Mouse (Mus musculus): ENCODE results near the gene Msrb1. TPM values are rescaled to one million over a fixed set of nuclear protein-coding genes. Genes with fewer than 3 reads are reported as not detected.

Msrb1 gene
- 28.7 and 30.3 TPM in 2 replicates for polyA plus RNA-seq (2014; fragmentation: Nextera tagmentation; extraction: Ambion mirVana)

GRCm38 (mm10) chr17:24736330-24737051, at the start of gene Msrb1:
Msrb1 (plus strand) TSS chr17:24736642.
- Histone ChIP-seq H3K9me3 (ENCODE audit: control insufficient read depth, low read length) (no peaks in the 10 kb centered on the region), H3K27ac (replicated peaks; ENCODE audit: low read depth, low read length) (peak within 1 kb of the TSS; percentile 65; the same call in 1 of the 2 replicates), H3K36me3 (ENCODE audit: control insufficient read depth, insufficient read depth, low read length) (0 out of 2 replicates have a peak, but pooled peaks cover 10% of the 10 kb centered on the region), H3K4me3 (ENCODE audit: low read depth, low read length) (peak within 1 kb of the TSS; percentile 61), H3K9ac (ENCODE audit: low read depth, low read length) (peak within 1 kb of the TSS; percentile 66), H3K27me3 (replicated peaks; ENCODE audit: control insufficient read depth, insufficient read depth, low read length) (no peaks in the 10 kb centered on the region), H3K4me1 (ENCODE audit: control insufficient read depth, insufficient read depth, low read length) (peaks cover 10% of the 10 kb centered on the region), H3K4me2 (ENCODE audit: low read depth, low read length) (peak within 1 kb of the TSS; percentile 90)
- 2% methylated on average over 27 of the region's 29 CpGs for WGBS
- peak; percentile 100 for DNase-seq (ENCODE audit: low spot score)
- ATAC-seq (ENCODE audit: low read depth) = peak; percentile 97

- Histone ChIP-seq H3K4me1 (ENCODE audit: control insufficient read depth, insufficient read depth, low read length) (peaks cover 9% of the 10 kb centered on the region), H3K9me3 (ENCODE audit: control insufficient read depth, low read length) (no peaks in the 10 kb centered on the region), H3K27ac (replicated peaks; ENCODE audit: low read depth, low read length) (no peak overlapping the region), H3K4me2 (ENCODE audit: low read depth, low read length) (peak overlapping the region; percentile 54), H3K4me3 (ENCODE audit: low read depth, low read length) (peak overlapping the region; percentile 32), H3K9ac (ENCODE audit: low read depth, low read length) (peak overlapping the region; percentile 34), H3K27me3 (replicated peaks; ENCODE audit: control insufficient read depth, insufficient read depth, low read length) (peaks cover 40% of the 10 kb centered on the region), H3K36me3 (ENCODE audit: control insufficient read depth, insufficient read depth, low read length) (peaks cover 9% of the 10 kb centered on the region)
- no peak for DNase-seq (ENCODE audit: low spot score)
- peak; percentile 45 for ATAC-seq (ENCODE audit: low read depth)
- WGBS = 2% methylated on average over 24 of the region's 25 CpGs
Measured at GRCm38 (mm10) chr17:24687146-24687595, 49.3 kb upstream of the Msrb1 start.

- DNase-seq (ENCODE audit: low spot score) = no peak
- WGBS = 18% methylated on average over 23 of the region's 23 CpGs
Measured at GRCm38 (mm10) chr17:24687599-24687998, 48.8 kb upstream of the Msrb1 start.

GRCm38 (mm10) chr17:24689251-24690081, 47.0 kb upstream of the Msrb1 start, which contains the start of gene Syngr3:
Syngr3 (minus strand) TSS chr17:24689955.
- Histone ChIP-seq H3K4me3 (ENCODE audit: low read depth, low read length) (peak within 1 kb of the TSS; percentile 55), H3K9ac (ENCODE audit: low read depth, low read length) (peak within 1 kb of the TSS; percentile 69), H3K4me1 (ENCODE audit: control insufficient read depth, insufficient read depth, low read length) (peaks cover 9% of the 10 kb centered on the region), H3K27me3 (replicated peaks; ENCODE audit: control insufficient read depth, insufficient read depth, low read length) (peaks cover 40% of the 10 kb centered on the region), H3K9me3 (ENCODE audit: control insufficient read depth, low read length) (no peaks in the 10 kb centered on the region), H3K4me2 (ENCODE audit: low read depth, low read length) (peak within 1 kb of the TSS; percentile 92), H3K36me3 (ENCODE audit: control insufficient read depth, insufficient read depth, low read length) (peaks cover 19% of the 10 kb centered on the region), H3K27ac (replicated peaks; ENCODE audit: low read depth, low read length) (no peak within 1 kb of the TSS)
- WGBS = under 1% methylated on average over 37 of the region's 55 CpGs
- ATAC-seq (ENCODE audit: low read depth) = peak; percentile 15; the same call in 1 of the 2 replicates
- DNase-seq (ENCODE audit: low spot score) = no peak

More at GRCm38 (mm10) chr17:24687599-24687998, 48.8 kb upstream of the Msrb1 start:
- Histone ChIP-seq H3K4me2 (ENCODE audit: low read depth, low read length) (peak overlapping the region; percentile 54), H3K4me1 (ENCODE audit: control insufficient read depth, insufficient read depth, low read length) (peaks cover 9% of the 10 kb centered on the region), H3K4me3 (ENCODE audit: low read depth, low read length) (peak overlapping the region; percentile 32), H3K9me3 (ENCODE audit: control insufficient read depth, low read length) (no peaks in the 10 kb centered on the region), H3K27me3 (replicated peaks; ENCODE audit: control insufficient read depth, insufficient read depth, low read length) (peaks cover 40% of the 10 kb centered on the region), H3K36me3 (ENCODE audit: control insufficient read depth, insufficient read depth, low read length) (peaks cover 9% of the 10 kb centered on the region; the same call in 1 of the 2 replicates), H3K9ac (ENCODE audit: low read depth, low read length) (peak overlapping the region; percentile 34), H3K27ac (replicated peaks; ENCODE audit: low read depth, low read length) (no peak overlapping the region)
- ATAC-seq (ENCODE audit: low read depth) = no peak

GRCm38 (mm10) chr17:24692385-24692784, 44.1 kb upstream of the Msrb1 start:
- Histone ChIP-seq H3K4me3 (ENCODE audit: low read depth, low read length) (no peak overlapping the region), H3K9ac (ENCODE audit: low read depth, low read length) (no peak overlapping the region), H3K27me3 (replicated peaks; ENCODE audit: control insufficient read depth, insufficient read depth, low read length) (peaks cover 36% of the 10 kb centered on the region), H3K27ac (replicated peaks; ENCODE audit: low read depth, low read length) (no peak overlapping the region), H3K36me3 (ENCODE audit: control insufficient read depth, insufficient read depth, low read length) (peaks cover 19% of the 10 kb centered on the region), H3K4me1 (ENCODE audit: control insufficient read depth, insufficient read depth, low read length) (peaks cover 15% of the 10 kb centered on the region), H3K9me3 (ENCODE audit: control insufficient read depth, low read length) (no peaks in the 10 kb centered on the region), H3K4me2 (ENCODE audit: low read depth, low read length) (no peak overlapping the region)
- no peak for ATAC-seq (ENCODE audit: low read depth)
- 91% methylated on average over 5 of the region's 5 CpGs for WGBS
- no peak for DNase-seq (ENCODE audit: low spot score)

- peaks cover 31% of the 10 kb centered on the region for H3K36me3 ChIP-seq (ENCODE audit: control insufficient read depth, insufficient read depth, low read length)
- peak overlapping the region; percentile 78 for H3K27ac ChIP-seq (replicated peaks; ENCODE audit: low read depth, low read length)
- ATAC-seq (ENCODE audit: low read depth) = no peak; the same call in 1 of the 2 replicates
- 8% methylated on average over 36 of the region's 51 CpGs for WGBS
- no peak for DNase-seq (ENCODE audit: low spot score)
- peak overlapping the region; percentile 76 for H3K4me3 ChIP-seq (ENCODE audit: low read depth, low read length)
- no peaks in the 10 kb centered on the region for H3K9me3 ChIP-seq (ENCODE audit: control insufficient read depth, low read length)
- H3K27me3 ChIP-seq (replicated peaks; ENCODE audit: control insufficient read depth, insufficient read depth, low read length) = peaks cover 5% of the 10 kb centered on the region
- H3K4me2 ChIP-seq (ENCODE audit: low read depth, low read length) = peak overlapping the region; percentile 88
- H3K9ac ChIP-seq (ENCODE audit: low read depth, low read length) = peak overlapping the region; percentile 84
- peaks cover 16% of the 10 kb centered on the region for H3K4me1 ChIP-seq (ENCODE audit: control insufficient read depth, insufficient read depth, low read length)
Measured at GRCm38 (mm10) chr17:24695326-24696010, 41.0 kb upstream of the Msrb1 start.

- Histone ChIP-seq H3K27ac (replicated peaks; ENCODE audit: low read depth, low read length) (peak within 1 kb of the TSS; percentile 78), H3K9ac (ENCODE audit: low read depth, low read length) (peak within 1 kb of the TSS; percentile 84), H3K4me2 (ENCODE audit: low read depth, low read length) (peak within 1 kb of the TSS; percentile 88), H3K4me3 (ENCODE audit: low read depth, low read length) (peak within 1 kb of the TSS; percentile 76), H3K36me3 (ENCODE audit: control insufficient read depth, insufficient read depth, low read length) (peaks cover 38% of the 10 kb centered on the region), H3K9me3 (ENCODE audit: control insufficient read depth, low read length) (no peaks in the 10 kb centered on the region), H3K27me3 (replicated peaks; ENCODE audit: control insufficient read depth, insufficient read depth, low read length) (no peaks in the 10 kb centered on the region), H3K4me1 (ENCODE audit: control insufficient read depth, insufficient read depth, low read length) (peaks cover 16% of the 10 kb centered on the region)
- ATAC-seq (ENCODE audit: low read depth) (peak; percentile 95), DNase-seq (ENCODE audit: low spot score) (peak; percentile 92)
- 1% methylated on average over 14 of the region's 76 CpGs for WGBS
Measured at GRCm38 (mm10) chr17:24696011-24696697, 40.3 kb upstream of the Msrb1 start, which contains the start of the genes Gfer and Noxo1. Gfer (minus strand) TSS chr17:24696156. Noxo1 (plus strand) TSS chr17:24696234.
